Mouse (Mus musculus) right cerebral cortex, postnatal 4 days (tissue): ENCODE data around the gene Smtnl2.

Experiments used
- DNase-seq: peaks from one replicate; pipeline ENCODE4 v3.0.0-alpha.2; 2022

Gene Smtnl2

GRCm38 (mm10) chr11:72423686-72424085 is 12.2 kb upstream of the Smtnl2 start:
- DNase-seq, result no peak

GRCm38 (mm10) chr11:72421518-72422278 is 10.2 kb upstream of the Smtnl2 start:
- DNase-seq, result no peak

- DNase-seq, result no peak
Measured at GRCm38 (mm10) chr11:72420460-72421122, 9.1 kb upstream of the Smtnl2 start.

GRCm38 (mm10) chr11:72419006-72419405 is 7.5 kb upstream of the Smtnl2 start:
- DNase-seq, result no peak

- DNase-seq, result no peak
Measured at GRCm38 (mm10) chr11:72418227-72418626, 6.7 kb upstream of the Smtnl2 start.

GRCm38 (mm10) chr11:72417376-72417775 is 5.9 kb upstream of the Smtnl2 start:
- no peak for DNase-seq

GRCm38 (mm10) chr11:72416666-72417065 is 5.2 kb upstream of the Smtnl2 start:
- DNase-seq, result no peak

- no peak for DNase-seq
Measured at GRCm38 (mm10) chr11:72415155-72415554, 3.6 kb upstream of the Smtnl2 start.

- DNase-seq, result no peak
Measured at GRCm38 (mm10) chr11:72413601-72414190, 2.2 kb upstream of the Smtnl2 start.

GRCm38 (mm10) chr11:72413016-72413415 is 1.5 kb upstream of the Smtnl2 start:
- no peak for DNase-seq

- DNase-seq, result no peak
Measured at GRCm38 (mm10) chr11:72411945-72412344, 432 bp upstream of the Smtnl2 start.

GRCm38 (mm10) chr11:72410521-72411092 is 906 bp downstream of the Smtnl2 start:
- DNase-seq, result no peak

- no peak for DNase-seq
Measured at GRCm38 (mm10) chr11:72409649-72410385, 1.7 kb downstream of the Smtnl2 start.

GRCm38 (mm10) chr11:72408451-72409170 is 2.9 kb downstream of the Smtnl2 start:
- no peak for DNase-seq

- no peak for DNase-seq
Measured at GRCm38 (mm10) chr11:72407574-72407973, 3.9 kb downstream of the Smtnl2 start.

- DNase-seq, result no peak
Measured at GRCm38 (mm10) chr11:72407081-72407480, 4.4 kb downstream of the Smtnl2 start.

- DNase-seq, result no peak
Measured at GRCm38 (mm10) chr11:72406079-72406675, 5.3 kb downstream of the Smtnl2 start.

GRCm38 (mm10) chr11:72405532-72405931 is 6.0 kb downstream of the Smtnl2 start:
- no peak for DNase-seq

- no peak for DNase-seq
Measured at GRCm38 (mm10) chr11:72402969-72403368, 8.5 kb downstream of the Smtnl2 start.

- DNase-seq, result no peak
Measured at GRCm38 (mm10) chr11:72402017-72402416, 9.5 kb downstream of the Smtnl2 start.

- DNase-seq, result no peak
Measured at GRCm38 (mm10) chr11:72401068-72401467, 10.4 kb downstream of the Smtnl2 start.
